Mouse (Mus musculus) left cerebral cortex, postnatal 25 days (tissue): Measurements from ENCODE around the gene Zdhhc1. TPM values are rescaled to one million over a fixed set of nuclear protein-coding genes. Genes with fewer than 3 reads are reported as not detected.

Source experiments
- DNase-seq, 2 experiments: peaks; one replicate each; pipeline ENCODE4 v3.0.0; 2022; ENCODE audit warnings: low spot score in 2 of 2, mixed read lengths in 1 of 2
- intact Hi-C: fragments of 180-260 bp; cut with DNase I; formaldehyde crosslinking; loops from one replicate; pipeline ENCODE4 v1.15.1; 2025
- total RNA-seq, 2 experiments: library from RNA; stranded (reverse); gene quantifications; 2 replicates each; pipeline ENCODE4 v1.2.3; 2021

Gene Zdhhc1
- total RNA-seq, 2 experiments from 2014 or later = 34.9 to 35.6 TPM

DNA sequence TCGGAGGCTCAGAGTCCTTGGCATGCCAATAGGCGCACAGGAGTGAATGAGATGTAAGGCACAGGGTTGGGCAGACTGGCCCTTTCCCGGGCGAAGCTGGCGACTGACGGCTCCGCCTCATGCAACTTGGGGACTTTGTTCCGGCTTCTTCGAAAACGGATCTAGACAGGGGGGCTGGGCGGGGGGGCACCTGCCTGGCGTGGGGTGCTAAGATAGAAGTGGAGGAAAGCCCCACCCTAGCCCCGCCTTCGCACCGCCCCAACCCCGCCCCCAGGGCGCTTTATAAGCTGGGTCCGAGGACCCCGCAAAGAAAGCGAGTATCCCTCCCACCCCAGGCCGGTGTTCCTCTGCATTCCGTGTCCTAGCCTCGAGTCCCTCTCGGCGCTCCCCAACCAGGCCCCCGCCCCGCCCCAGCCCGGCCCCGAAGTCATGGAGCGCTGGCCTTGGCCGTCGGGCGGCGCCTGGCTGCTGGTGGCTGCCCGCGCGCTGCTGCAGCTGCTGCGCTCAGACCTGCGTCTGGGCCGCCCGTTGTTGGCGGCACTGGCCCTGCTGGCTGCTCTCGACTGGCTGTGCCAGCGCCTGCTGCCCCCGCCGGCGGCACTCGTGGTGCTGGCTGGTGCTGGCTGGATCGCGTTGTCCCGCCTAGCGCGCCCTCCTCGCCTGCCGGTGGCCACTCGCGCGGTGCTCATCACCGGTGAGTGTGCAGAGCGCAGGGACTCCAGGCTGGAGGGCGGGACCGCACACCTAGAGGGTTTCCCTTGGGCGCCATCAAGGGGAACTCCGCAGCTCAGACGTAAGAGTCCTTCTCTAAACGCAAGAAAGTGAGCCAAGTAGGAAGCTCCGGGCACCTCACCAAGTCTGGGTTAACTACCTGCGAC lies 22.0 kb upstream of the Zdhhc1 start, which contains the start of gene Hsd11b2:
Hsd11b2 (plus strand) TSS at position 320 of the 878 bp plus-strand sequence.
- peak; percentile 31 to 38 for DNase-seq
- intact Hi-C loops = no loop called here

- DNase-seq = no peak
- intact Hi-C loops = no loop called here
Measured at GRCm38 (mm10) chr8:105517346-105517745, 20.6 kb upstream of the Zdhhc1 start.

DNA sequence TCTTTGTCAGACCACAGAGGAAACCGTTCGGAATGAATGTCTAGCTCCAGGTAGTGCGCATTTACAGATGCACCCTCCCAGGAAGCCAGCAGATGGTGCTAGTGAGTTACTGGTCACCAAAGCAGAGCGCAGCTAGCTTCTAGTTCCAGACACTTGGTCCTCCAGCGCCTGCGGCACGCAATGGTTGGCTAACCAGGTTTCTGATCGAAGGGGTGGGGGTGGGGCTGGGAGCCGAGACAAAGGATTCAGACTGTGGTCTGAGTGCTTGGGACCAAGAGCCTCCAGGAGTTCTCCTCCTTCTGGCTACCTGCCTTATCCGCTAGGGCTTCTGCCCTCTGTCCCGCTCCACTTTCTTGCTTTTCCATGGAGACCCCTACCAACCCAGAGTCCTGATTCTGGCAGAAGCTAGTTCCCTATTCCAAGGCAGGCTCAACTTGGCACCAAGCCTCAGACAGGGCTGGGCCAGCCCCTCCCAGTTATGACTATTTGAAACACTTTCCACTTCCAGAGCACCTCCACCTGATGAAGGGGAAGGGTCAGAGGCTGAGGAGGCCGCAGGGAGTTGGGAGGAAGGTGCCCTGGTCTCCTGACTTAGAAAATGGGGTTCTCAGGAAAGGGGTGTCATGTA lies 19.4 kb upstream of the Zdhhc1 start:
- intact Hi-C loops = loop anchor here (1.0 kb wide), 1 partner anchor 38 kb away; no protein-coding TSS in a partner anchor
- peak; percentile 76 to 77 for DNase-seq

DNA sequence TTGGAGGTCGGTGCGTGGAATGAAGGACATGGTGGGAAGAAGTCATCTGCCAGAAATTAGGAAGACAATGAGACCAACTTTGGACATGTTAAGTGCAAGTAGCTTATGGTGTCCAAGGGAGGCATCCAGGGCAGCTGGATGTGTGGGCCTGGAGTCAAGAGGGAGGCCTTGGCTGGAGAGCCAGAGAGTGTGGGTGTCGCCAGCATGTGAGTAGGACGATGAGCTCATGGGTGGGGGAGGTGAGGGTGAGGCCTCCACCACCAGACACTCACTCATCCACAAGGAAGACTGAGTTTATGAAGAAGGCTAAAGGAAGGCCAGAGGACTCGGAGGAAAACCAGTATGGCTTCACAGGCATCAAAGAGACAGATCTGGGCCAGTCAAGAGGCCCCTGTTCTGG lies 18.0 kb upstream of the Zdhhc1 start:
- intact Hi-C loops = no loop called here
- DNase-seq = no peak

DNA sequence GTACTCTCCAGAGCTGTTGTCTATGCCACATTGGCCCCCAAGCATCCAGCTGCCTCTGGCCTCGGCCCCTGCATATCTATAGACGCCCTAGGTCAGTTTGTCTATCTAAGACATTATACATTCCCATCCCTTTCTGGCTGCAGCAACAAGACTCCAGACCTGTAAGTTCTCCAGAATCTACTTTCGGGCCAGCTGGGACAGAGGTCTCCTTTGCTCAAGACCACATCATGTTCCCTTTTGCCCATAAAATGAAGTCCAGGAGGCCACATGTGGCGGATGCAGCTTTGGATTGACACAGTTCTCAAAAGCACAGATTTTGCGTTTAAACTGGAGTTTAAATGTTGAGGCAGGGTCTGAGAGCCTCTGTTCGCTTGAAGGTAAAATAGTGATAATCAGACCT lies 17.5 kb upstream of the Zdhhc1 start:
- intact Hi-C loops = no loop called here

DNA sequence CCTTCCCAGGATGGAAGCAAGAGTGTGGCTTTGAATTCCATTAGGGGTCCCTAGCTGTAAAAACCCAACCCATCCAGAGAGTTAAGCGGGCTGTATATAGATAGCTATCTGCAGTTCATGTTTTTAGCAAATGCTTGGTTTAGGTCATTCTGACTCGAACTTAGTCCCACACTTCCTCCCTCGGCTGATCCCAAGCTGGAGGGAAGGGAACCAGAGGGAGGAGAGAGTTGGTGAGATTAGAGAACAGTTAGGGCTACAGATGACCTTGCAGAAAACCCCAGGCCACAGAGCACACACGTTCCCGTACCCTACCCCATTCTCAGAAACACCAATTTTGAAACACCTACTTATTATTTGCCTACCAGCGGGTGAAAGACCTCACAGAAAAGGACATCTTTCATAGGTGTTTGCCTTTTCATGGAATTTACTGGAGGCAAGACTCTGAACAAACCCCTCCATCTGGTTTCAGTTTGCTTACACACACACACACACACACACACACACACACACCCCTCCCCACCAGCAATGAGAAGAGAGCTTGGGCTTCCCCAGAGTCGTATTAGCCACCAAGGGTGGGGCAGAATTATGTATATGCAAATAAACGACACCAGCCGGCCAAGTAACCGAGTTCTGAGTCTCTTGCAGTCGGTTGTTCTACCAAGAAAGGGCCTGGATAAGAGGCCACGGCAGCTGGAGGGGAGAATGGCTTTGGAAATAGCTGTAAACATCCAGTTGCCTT lies 13.5 kb upstream of the Zdhhc1 start:
- intact Hi-C loops = no loop called here
- no peak for DNase-seq

More for the DNA sequence above, 17.5 kb upstream of the Zdhhc1 start:
- no peak for DNase-seq

GRCm38 (mm10) chr8:105508758-105509157 lies 12.1 kb upstream of the Zdhhc1 start:
- intact Hi-C loops = no loop called here
- no peak for DNase-seq

DNA sequence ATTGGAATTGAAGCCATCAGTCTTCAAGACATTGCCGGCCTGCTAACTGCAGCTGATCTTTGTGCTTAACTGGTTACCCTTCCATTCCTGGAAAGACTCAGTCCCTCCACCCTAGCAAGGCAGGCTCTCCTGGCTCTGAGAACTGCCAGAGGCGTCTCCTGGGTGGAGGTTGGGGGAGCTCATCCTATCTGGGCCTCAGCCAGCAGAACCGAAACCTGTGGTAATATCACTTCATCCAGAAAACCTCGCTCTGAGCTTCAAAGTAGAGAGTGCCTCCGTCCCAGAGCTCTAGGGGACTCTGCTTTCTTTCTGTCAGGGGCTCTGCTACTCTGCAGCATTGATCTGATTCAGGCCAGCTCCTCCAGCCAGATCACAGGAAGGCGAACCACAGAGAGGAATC lies 10.3 kb upstream of the Zdhhc1 start:
- DNase-seq = no peak
- intact Hi-C loops = no loop called here

- no peak for DNase-seq
- intact Hi-C loops = no loop called here
Measured at GRCm38 (mm10) chr8:105504617-105505016, 7.9 kb upstream of the Zdhhc1 start.

- intact Hi-C loops = no loop called here
- no peak for DNase-seq
Measured at GRCm38 (mm10) chr8:105499787-105500186, 3.1 kb upstream of the Zdhhc1 start.

DNA sequence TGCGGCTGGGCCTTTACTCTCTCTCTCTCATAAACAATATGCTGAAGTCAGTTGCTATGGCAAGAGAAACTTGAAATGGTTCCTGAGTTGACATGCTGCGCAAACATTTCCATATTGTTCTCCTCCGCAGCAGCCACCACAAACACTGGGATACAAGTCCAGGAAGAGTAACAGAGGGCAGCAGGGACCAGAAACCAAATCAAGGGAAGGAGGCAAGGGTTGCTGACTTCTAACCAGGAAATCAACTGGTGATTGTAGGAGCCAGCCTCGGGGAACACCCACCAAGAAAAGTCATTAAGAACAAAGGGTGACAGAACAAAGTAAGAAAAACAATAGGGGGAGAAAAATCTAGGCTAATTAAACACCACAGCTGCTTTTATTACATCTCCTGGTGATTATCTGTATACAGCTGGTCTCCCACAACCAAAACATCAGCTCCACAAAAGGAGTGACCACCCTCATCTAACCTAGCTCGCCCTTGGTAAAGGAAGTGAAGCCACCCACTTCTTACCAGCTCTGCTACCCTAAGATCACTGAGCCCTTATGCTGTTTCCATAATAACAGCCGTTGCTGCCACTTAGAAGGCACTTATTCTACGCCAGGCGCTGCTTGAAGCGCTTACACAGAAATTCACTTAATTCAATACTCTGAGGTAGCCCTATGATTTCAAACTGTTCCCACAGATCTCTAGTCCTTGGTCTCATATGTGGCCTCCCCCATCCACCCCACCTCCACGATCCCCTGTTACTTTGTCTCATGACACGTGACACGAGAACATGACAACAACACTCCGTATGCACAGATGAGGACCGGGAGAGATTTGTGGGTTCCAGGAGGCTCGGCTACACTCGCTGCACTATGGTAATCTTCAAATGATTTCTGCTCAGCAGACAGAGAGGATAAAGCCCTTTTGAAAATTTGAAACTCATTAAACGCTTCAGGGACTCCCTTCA lies 1.1 kb downstream of the Zdhhc1 start:
- peak in 1 of 2 experiments; percentile 22 for DNase-seq
- intact Hi-C loops = no loop called here

GRCm38 (mm10) chr8:105494566-105494965 lies 2.1 kb downstream of the Zdhhc1 start:
- no peak for DNase-seq
- intact Hi-C loops = no loop called here

DNA sequence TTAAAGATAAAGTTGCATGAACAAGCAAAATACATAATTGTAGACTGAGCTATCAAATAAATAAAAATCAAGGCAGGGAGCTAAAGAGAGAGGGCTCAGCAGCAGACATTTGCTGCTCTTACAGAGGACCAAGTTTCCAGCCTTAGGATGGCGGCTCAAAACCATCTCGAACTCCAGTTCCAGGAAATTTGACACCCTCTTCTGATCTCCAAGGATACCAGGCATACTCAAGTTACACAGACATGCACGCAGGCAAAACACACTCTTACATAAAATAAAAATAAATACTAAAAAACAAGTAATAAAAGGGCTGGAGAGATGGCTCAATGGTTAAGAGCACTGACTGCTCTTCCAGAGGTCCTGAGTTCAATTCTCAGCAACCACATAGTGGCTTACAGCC lies 3.2 kb downstream of the Zdhhc1 start:
- DNase-seq = no peak
- intact Hi-C loops = no loop called here

GRCm38 (mm10) chr8:105489281-105489680 lies 7.4 kb downstream of the Zdhhc1 start:
- DNase-seq = no peak

GRCm38 (mm10) chr8:105488082-105488481 lies 8.6 kb downstream of the Zdhhc1 start:
- DNase-seq = no peak
- intact Hi-C loops = no loop called here

More at GRCm38 (mm10) chr8:105489281-105489680, 7.4 kb downstream of the Zdhhc1 start:
- intact Hi-C loops = no loop called here

GRCm38 (mm10) chr8:105484392-105484791 lies 12.3 kb downstream of the Zdhhc1 start:
- intact Hi-C loops = no loop called here
- DNase-seq = no peak

DNA sequence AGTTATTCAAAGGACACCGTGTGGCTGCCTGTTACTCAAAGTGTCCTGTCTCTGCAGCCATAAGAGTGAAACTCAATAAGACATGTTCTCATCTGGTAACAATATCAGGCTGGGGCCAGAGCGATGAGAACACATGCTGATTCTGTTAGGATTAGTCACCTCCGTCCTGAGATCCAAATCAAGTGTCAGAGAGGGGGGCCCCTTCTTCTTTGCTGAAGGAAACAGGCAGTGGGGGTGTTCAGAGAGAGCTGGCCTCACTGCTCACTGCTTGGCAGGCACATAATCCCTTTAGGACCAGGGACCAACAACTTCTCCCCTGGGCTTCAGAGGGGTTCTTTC lies 12.7 kb downstream of the Zdhhc1 start:
- intact Hi-C loops = no loop called here
- no peak for DNase-seq

DNA sequence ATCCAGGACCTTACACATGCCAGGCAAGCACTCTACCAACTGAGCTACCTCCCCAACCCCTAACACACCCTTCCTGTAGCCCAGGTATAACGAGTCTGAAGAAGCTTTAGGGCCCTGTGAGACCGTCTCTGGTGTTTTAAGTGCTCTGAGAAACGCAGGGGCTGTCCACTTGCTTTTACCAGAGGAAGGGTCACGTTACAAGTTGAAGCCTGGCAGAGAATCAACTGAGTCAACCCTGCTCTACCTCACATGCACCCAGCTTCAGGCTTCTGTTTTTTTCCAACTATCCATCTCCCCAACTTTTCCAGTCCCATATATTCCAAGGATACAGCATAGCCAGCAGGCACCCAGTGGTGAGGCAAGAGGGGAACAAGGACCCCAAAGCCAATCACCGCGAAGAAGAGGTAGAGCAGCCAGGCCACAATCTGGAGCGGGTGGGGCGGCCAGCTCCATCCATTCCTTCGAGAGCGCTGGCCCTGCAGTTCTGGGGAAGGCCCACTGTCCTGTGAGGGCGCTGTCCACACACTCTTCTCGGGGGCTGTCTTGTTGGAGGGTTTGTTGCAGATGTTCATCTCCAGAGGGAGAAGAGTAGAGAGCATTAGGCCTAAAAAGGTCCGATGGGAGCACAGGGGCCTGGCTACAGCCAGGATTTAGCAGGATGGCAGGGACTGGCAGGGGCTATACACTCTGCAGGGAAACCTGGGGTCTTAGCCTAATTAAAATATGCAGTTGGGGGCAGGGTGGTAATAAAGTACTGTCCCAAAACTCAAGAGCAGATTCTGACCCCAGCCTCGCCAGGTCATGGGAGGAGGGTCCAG lies 13.3 kb downstream of the Zdhhc1 start:
- no peak for DNase-seq
- intact Hi-C loops = no loop called here
